Mouse (Mus musculus) heart, postnatal 0 days (tissue): ENCODE results near the gene Nudt7. TPM values are rescaled to one million over a fixed set of nuclear protein-coding genes. Genes with fewer than 3 reads are reported as not detected.

ENCODE experiments used
- ATAC-seq: fragments of 200-750 bp; cut with Nextera tagmentation; 2 replicates; pipeline ENCODE4 v1.8.0; 2017; ENCODE audit warnings: low read depth, moderate number of reproducible peaks, moderate library complexity; ENCODE audit not compliant: insufficient read depth
- DNase-seq: peaks from one replicate; pipeline ENCODE4 v3.0.0-alpha.2; 2016; ENCODE audit warnings: low spot score
- H3K27ac ChIP-seq: fragments of 300-500 bp; sonication (generic); 2 replicates; pipeline ENCODE4 v1.5.1; 2014; ENCODE audit warnings: low read depth, mild to moderate bottlenecking
- H3K27me3 ChIP-seq: fragments of 300-500 bp; sonication (generic); 2 replicates; pipeline ENCODE4 v1.6.1; 2014; ENCODE audit warnings: low read length, mixed read lengths; ENCODE audit not compliant: control insufficient read depth, insufficient read depth
- H3K36me3 ChIP-seq: fragments of 300-500 bp; sonication (generic); replicated peaks from 2 replicates; pipeline ENCODE4 v1.6.1; 2014; ENCODE audit warnings: low read length, mixed read lengths; ENCODE audit not compliant: control insufficient read depth, insufficient read depth
- H3K4me1 ChIP-seq: fragments of 300-500 bp; sonication (generic); 2 replicates; pipeline ENCODE4 v1.6.1; 2014; ENCODE audit warnings: antibody characterized with exemption; ENCODE audit not compliant: control insufficient read depth, insufficient read depth
- H3K4me2 ChIP-seq: fragments of 300-500 bp; sonication (generic); 2 replicates; pipeline ENCODE4 v1.6.1; 2014; ENCODE audit warnings: low read depth, mild to moderate bottlenecking, low read length, moderate library complexity
- H3K4me3 ChIP-seq: fragments of 300-500 bp; sonication (generic); 2 replicates; pipeline ENCODE4 v1.5.1; 2014; ENCODE audit warnings: low read depth, low read length
- H3K9ac ChIP-seq: fragments of 300-500 bp; sonication (generic); replicated peaks from 2 replicates; pipeline ENCODE4 v1.6.1; 2014; ENCODE audit warnings: low read depth, low read length, mixed read lengths
- H3K9me3 ChIP-seq: fragments of 300-500 bp; sonication (generic); replicated peaks from 2 replicates; pipeline ENCODE4 v1.6.1; 2016; ENCODE audit warnings: low read length; ENCODE audit not compliant: control insufficient read depth
- CTCF ChIP-seq: IDR thresholded peaks from 2 replicates; pipeline ENCODE4 v1.5.1; 2016; ENCODE audit warnings: antibody characterized with exemption, control low read depth, low read depth
- EP300 ChIP-seq: IDR thresholded peaks from 2 replicates; pipeline ENCODE4 v1.6.1; 2016; ENCODE audit warnings: antibody characterized with exemption, low read depth
- WGBS: fragments of 180-500 bp; shearing (Covaris S2); extraction: QIAGEN DNeasy Blood & Tissue Kit; methylation state at CpG from one replicate; pipeline ENCODE4 v1.1.7; 2014; 5-methylcytosine and 5-hydroxymethylcytosine counted together
- polyA plus RNA-seq: library from polyadenylated mRNA; unstranded; fragments of >200 nt; fragmentation: Nextera tagmentation; extraction: Ambion mirVana; gene quantifications from 2 replicates; pipeline ENCODE4 v1.2.1, GENCODE M21; 2015
- total RNA-seq: library from RNA; depleted of rRNA; stranded (reverse); fragments of >200 nt; gene quantifications from 2 replicates; pipeline ENCODE4 v1.2.3, GENCODE M21; 2014; ENCODE audit warnings: low replicate concordance

The Nudt7 gene
- total and polyA plus RNA-seq, 2 experiments from 2014 or later = 25.3 to 66.5 TPM

DNA sequence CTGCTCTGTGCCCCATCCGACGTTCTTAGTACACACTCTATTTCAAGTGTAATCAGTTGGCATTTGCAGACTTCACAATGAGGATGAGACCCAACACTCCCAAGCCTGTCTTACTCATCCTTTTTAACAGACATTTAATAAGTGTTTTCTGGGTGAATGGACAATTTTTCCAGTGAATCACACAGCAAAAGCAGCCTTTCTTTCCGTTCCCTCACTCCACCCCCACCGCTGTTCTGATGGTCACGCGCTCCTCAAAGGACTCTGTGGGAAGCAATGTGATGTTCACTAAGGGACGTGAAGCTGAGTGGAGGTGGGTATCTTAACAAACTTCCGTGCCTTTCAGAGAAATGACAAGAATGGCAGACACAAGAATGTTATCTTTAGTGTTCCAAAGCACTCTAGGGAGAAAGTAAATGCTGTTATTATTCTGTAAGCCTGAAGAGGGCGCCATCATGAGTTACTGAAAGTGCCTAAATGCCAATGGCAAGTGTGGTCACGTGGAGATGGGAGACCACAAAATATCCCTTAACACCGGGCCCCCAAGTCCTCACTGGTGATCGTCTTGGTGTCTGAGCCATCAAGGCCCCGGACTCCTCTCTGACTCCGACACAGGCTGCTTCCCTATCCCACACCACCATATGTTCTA is 32.7 kb upstream of the Nudt7 start:
- H3K4me2 ChIP-seq = no peak overlapping the region
- DNase-seq (no peak), ATAC-seq (no peak)
- no peak overlapping the region for H3K9ac ChIP-seq
- H3K36me3 ChIP-seq = no peaks in the 10 kb centered on the region
- H3K4me1 ChIP-seq = no peaks in the 10 kb centered on the region
- no peaks in the 10 kb centered on the region for H3K27me3 ChIP-seq
- no peak overlapping the region for H3K4me3 ChIP-seq
- WGBS = 72% methylated on average over 14 of the region's 14 CpGs
- H3K9me3 ChIP-seq = no peaks in the 10 kb centered on the region
- no peak overlapping the region for H3K27ac ChIP-seq
- no peak for TF ChIP-seq EP300
- no peak for TF ChIP-seq CTCF

DNA sequence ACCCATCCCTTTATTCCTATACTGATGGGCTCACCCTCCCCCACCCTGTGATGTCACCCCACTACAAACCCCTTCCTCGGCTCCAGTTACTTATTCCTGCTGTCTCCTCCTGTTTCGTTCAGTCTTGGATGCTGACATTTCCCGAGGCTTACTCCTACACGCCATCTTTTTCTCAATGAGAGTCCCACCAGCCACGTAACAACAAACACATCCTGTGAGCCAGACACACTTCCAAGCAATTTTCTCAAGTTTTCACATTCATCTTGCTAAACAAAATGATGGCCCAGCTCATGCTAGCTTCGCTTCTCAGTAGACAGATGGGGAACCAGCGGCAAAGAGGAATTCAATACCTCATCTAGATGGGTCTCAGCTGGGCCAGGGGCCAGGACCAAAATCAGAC is 30.0 kb upstream of the Nudt7 start:
- no peak overlapping the region for H3K9ac ChIP-seq
- TF ChIP-seq EP300 = no peak
- TF ChIP-seq CTCF = no peak
- no peak overlapping the region for H3K4me3 ChIP-seq
- H3K27ac ChIP-seq = no peak overlapping the region
- no peaks in the 10 kb centered on the region for H3K9me3 ChIP-seq
- no peak overlapping the region for H3K4me2 ChIP-seq
- DNase-seq = no peak
- H3K4me1 ChIP-seq = no peaks in the 10 kb centered on the region
- 79% methylated on average over 7 of the region's 7 CpGs for WGBS
- no peaks in the 10 kb centered on the region for H3K27me3 ChIP-seq
- no peaks in the 10 kb centered on the region for H3K36me3 ChIP-seq
- ATAC-seq = no peak

DNA sequence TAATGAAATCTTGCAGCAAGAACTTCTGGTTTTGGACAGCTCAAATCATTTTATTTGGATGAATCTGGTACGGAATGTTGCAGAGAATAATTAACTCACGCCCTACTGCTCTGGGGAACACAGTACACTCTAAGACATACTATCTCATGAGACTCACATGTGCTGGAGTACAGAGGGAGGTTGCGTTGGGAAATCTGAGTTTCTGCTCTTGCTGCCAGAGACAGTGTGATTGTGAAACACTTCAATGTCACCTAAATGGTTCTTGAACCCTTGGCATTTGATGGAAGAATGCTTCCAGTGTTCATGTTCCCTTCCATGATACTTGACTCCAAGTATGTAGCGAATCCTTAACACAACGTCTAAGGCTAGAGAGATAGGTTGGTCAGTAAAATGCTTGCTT is 27.4 kb upstream of the Nudt7 start:
- Histone ChIP-seq H3K4me2 (no peak overlapping the region), H3K9ac (no peak overlapping the region), H3K9me3 (no peaks in the 10 kb centered on the region), H3K4me3 (no peak overlapping the region), H3K36me3 (no peaks in the 10 kb centered on the region), H3K27ac (no peak overlapping the region), H3K27me3 (no peaks in the 10 kb centered on the region), H3K4me1 (no peaks in the 10 kb centered on the region)
- 73% methylated on average over 5 of the region's 5 CpGs for WGBS
- TF ChIP-seq CTCF (no peak), EP300 (no peak)
- DNase-seq (no peak), ATAC-seq (no peak)

DNA sequence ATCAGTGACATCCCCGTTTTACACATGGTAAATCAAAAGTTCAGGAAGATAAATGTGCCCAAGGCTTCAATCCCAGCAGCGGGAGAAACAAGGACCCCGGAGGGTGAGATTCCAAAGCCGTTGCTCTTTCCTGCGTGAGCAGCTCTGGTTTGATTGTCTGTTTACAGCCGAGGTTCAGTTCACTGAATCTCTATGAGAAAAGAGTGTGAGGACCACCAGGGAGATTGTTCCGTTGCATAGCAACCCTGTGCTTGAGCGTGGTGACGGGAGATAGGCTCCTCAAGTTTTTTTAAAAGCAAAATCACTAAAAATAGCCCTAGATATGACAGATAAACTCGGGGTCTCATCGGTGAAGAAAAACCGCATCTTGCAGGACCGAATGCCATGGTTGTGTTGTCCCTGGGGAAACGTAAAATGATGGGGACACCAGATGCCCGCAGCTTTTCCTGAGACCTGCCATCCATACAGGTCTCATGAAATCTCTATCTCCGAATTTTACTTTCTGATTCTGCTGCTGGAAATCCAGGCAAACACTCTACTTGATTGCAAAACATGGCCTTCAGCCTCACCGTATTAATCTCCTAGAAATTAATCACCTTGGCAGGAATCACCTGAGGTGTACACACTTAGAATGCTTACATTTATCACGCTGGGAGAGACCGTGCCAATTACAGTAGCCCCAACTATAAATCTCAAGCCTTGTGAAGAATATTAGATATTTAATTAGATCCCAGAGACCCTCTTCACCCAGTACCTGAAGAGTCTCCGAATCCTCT is 23.8 kb upstream of the Nudt7 start:
- no peak for DNase-seq
- no peak overlapping the region for H3K4me2 ChIP-seq
- no peak overlapping the region for H3K4me3 ChIP-seq
- ATAC-seq = no peak
- no peak overlapping the region for H3K27ac ChIP-seq
- H3K9me3 ChIP-seq = no peaks in the 10 kb centered on the region
- H3K36me3 ChIP-seq = no peaks in the 10 kb centered on the region
- 68% methylated on average over 20 of the region's 20 CpGs for WGBS
- H3K9ac ChIP-seq = no peak overlapping the region
- H3K4me1 ChIP-seq = no peaks in the 10 kb centered on the region
- TF ChIP-seq EP300 (no peak), CTCF (no peak)
- no peaks in the 10 kb centered on the region for H3K27me3 ChIP-seq

DNA sequence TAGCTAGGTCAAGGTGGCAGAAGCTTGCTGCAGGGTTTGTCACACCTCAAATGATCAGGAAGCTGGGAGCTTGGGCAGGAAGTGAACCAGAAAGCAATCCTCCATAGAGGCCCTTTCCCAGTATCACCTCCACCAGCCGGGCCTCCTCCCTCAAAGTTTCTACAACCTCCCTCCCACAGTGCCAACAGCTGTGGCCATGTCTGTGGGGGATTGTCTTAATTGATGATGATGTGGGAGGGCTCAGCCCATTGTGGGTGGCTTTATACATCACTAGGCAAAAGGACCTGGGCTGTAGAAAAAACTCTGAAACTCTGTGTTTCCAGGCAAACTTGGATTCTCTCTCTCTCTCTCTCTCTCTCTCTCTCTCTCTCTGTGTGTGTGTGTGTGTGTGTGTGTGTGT is 18.3 kb upstream of the Nudt7 start:
- WGBS = 47% methylated on average over 1 of the region's 1 CpGs
- no peak for ATAC-seq
- Histone ChIP-seq H3K36me3 (no peaks in the 10 kb centered on the region), H3K9ac (no peak overlapping the region), H3K4me3 (no peak overlapping the region), H3K27me3 (no peaks in the 10 kb centered on the region), H3K27ac (no peak overlapping the region), H3K9me3 (no peaks in the 10 kb centered on the region), H3K4me2 (no peak overlapping the region), H3K4me1 (no peaks in the 10 kb centered on the region)
- TF ChIP-seq CTCF (no peak), EP300 (no peak)
- DNase-seq = no peak
